ENCODE assay signal across 40 mouse cellular contexts in genomic region chr11:58072978-58073377, GRCm38 (mm10). TPM values are rescaled to one million over a fixed set of nuclear protein-coding genes. Genes with fewer than 3 reads are reported as not detected.
"Had no signal": no experiment of that assay in that cellular context is flagged by ENCODE, and none has a peak within 500 bp of the region (broad histone marks: within the 10 kb centered on the region; RNA-seq: fewer than 3 reads in every experiment).

No protein-coding gene starts in this region.

- H3K27me3 ChIP-seq: heart, embryonic 13.5 days; heart, embryonic 15.5 days; hindbrain, embryonic 13.5 days; hindbrain, embryonic 15.5 days; intestine, embryonic 15.5 days; limb, embryonic 12.5 days; liver, embryonic 13.5 days; liver, embryonic 15.5 days had no signal

- ATAC-seq: inflammation-experienced regulatory T-cells, adult 6 months; intestine, embryonic 15.5 days; intestine, postnatal 0 days; liver, postnatal 0 days had no signal

- H3K9ac ChIP-seq: heart, embryonic 13.5 days; heart, embryonic 15.5 days; hindbrain, embryonic 13.5 days; hindbrain, embryonic 15.5 days; intestine, embryonic 15.5 days; limb, embryonic 12.5 days; liver, embryonic 13.5 days; liver, embryonic 15.5 days; liver, postnatal 0 days had no signal

- H3K4me3 ChIP-seq: heart, adult 2 months; heart, embryonic 13.5 days; heart, embryonic 15.5 days; hindbrain, embryonic 13.5 days; hindbrain, embryonic 15.5 days; intestine, embryonic 15.5 days; layer of hippocampus, adult 2 months; left cerebral cortex, adult 2 months; limb, embryonic 10.5 days; limb, embryonic 12.5 days; liver, embryonic 13.5 days; liver, embryonic 15.5 days had no signal

- H3K27ac ChIP-seq: heart, adult 2 months; heart, embryonic 13.5 days; heart, embryonic 15.5 days; hindbrain, embryonic 13.5 days; hindbrain, embryonic 15.5 days; intestine, embryonic 15.5 days; layer of hippocampus, adult 2 months; left cerebral cortex, adult 2 months; limb, embryonic 10.5 days; limb, embryonic 12.5 days; liver, embryonic 13.5 days; liver, embryonic 15.5 days had no signal

- H3K9me3 ChIP-seq: heart, embryonic 13.5 days; heart, embryonic 15.5 days; hindbrain, embryonic 13.5 days; hindbrain, embryonic 15.5 days; intestine, embryonic 15.5 days; limb, embryonic 10.5 days; limb, embryonic 12.5 days; liver, embryonic 13.5 days; liver, embryonic 15.5 days had no signal

- H3K4me1 ChIP-seq: heart, embryonic 13.5 days; heart, embryonic 15.5 days; hindbrain, embryonic 13.5 days; hindbrain, embryonic 15.5 days; limb, embryonic 10.5 days; limb, embryonic 12.5 days; liver, embryonic 13.5 days; liver, embryonic 15.5 days had no signal

- DNase-seq: gastrocnemius, postnatal 10 days; gastrocnemius, postnatal 25 days; heart, adult 11 months; heart, adult 2 months; heart, postnatal 14 days; heart, postnatal 36 days; kidney, adult 18-20 months; kidney, adult 8-10 months; kidney, postnatal 10 days; kidney, postnatal 25 days; kidney, postnatal 4 days; liver; liver, embryonic 13.5 days; liver, postnatal 0 days had no signal

- H3K36me3 ChIP-seq: heart, embryonic 13.5 days; heart, embryonic 15.5 days; hindbrain, embryonic 13.5 days; hindbrain, embryonic 15.5 days; intestine, embryonic 15.5 days; limb, embryonic 10.5 days; limb, embryonic 12.5 days; liver, embryonic 13.5 days; liver, embryonic 15.5 days had no signal

- H3K4me2 ChIP-seq: heart, embryonic 11.5 days; heart, embryonic 13.5 days; heart, embryonic 15.5 days; hindbrain, embryonic 13.5 days; hindbrain, embryonic 15.5 days; intestine, embryonic 15.5 days; limb, embryonic 12.5 days; liver, embryonic 11.5 days; liver, embryonic 13.5 days; liver, embryonic 15.5 days had no signal

RNA-seq across cellular contexts. Expression of gene Gm12248, which starts 20.0 kb away (rescaled TPM):
- total RNA-seq: gastrocnemius, adult 18-20 months; gastrocnemius, postnatal 10 days; gastrocnemius, postnatal 25 days; gastrocnemius, postnatal 4 days; heart, adult 2 months; heart, postnatal 14 days; heart, postnatal 36 days; hematopoietic stem cell, adult 5-6 weeks; layer of hippocampus, adult 2 months; layer of hippocampus, postnatal 10 days; layer of hippocampus, postnatal 25 days; left cerebral cortex, adult 2 months; left cerebral cortex, postnatal 14 days; left cerebral cortex, postnatal 36 days had no signal
- polyA plus RNA-seq: heart, adult 2 months; heart, embryonic 11.5 days; heart, embryonic 13.5 days; heart, embryonic 15.5 days; heart, postnatal 0 days; hindbrain, embryonic 11.5 days; intestine, embryonic 15.5 days; intestine, postnatal 0 days; kidney, embryonic 14.5 days; kidney, embryonic 16.5 days; limb, embryonic 10.5 days; limb, embryonic 12.5 days; limb, embryonic 14.5 days; liver, embryonic 11.5 days; liver, embryonic 13.5 days; liver, embryonic 15.5 days; liver, postnatal 0 days had no signal
